Comparison of ENCODE assay signal across 31 mouse cellular contexts in genomic region chr5:149017666-149018415, GRCm38 (mm10). TPM values are rescaled to one million over a fixed set of nuclear protein-coding genes. Genes with fewer than 3 reads are reported as not detected.
DNase-seq lines count a peak whose midpoint lies in the region; ATAC-seq and TF ChIP-seq lines count a peak whose summit lies in the region.
"Had no signal": no experiment of that assay in that cellular context is flagged by ENCODE, and none has a peak within 500 bp of the region (broad histone marks: within the 10 kb centered on the region; RNA-seq: fewer than 3 reads in every experiment).

No protein-coding gene starts in this region.

- ATAC-seq in CD4-positive, CD25-positive, alpha-beta regulatory T cell, adult 4 months, result peak; percentile 37
- ATAC-seq in stomach, postnatal 0 days (ENCODE audit: low FRiP score, low TSS enrichment), result 0 out of 2 replicates have a peak, but pooled peaks have one; percentile 16
- ATAC-seq in cerebellum, adult (ENCODE audit: insufficient number of reproducible peaks, low FRiP score, low TSS enrichment), result no peak
- ATAC-seq: intestine, embryonic 15.5 days had no signal

- intact Hi-C loops in left cerebral cortex, postnatal 25 days (cut with DNase I), result no loop called here

- no peak overlapping the region for H3K9ac ChIP-seq in stomach, postnatal 0 days (ENCODE audit: low read length)
- H3K9ac ChIP-seq: embryonic facial prominence, embryonic 12.5 days; forebrain, embryonic 12.5 days; heart, embryonic 13.5 days; hindbrain, embryonic 14.5 days; intestine, embryonic 15.5 days; limb, embryonic 15.5 days; liver, embryonic 14.5 days; lung, embryonic 14.5 days; stomach, embryonic 15.5 days had no signal

- 0 out of 2 replicates have a peak, but pooled peaks cover 3% of the 10 kb centered on the region for H3K4me1 ChIP-seq in stomach, postnatal 0 days (replicated peaks; ENCODE audit: control insufficient read depth, insufficient read depth)

- no peak overlapping the region for H3K4me3 ChIP-seq in stomach, postnatal 0 days (ENCODE audit: low read depth, low read length)
- H3K4me3 ChIP-seq: embryonic facial prominence, embryonic 12.5 days; forebrain, embryonic 12.5 days; heart, adult 2 months; heart, embryonic 13.5 days; intestine, embryonic 15.5 days; left cerebral cortex, adult 2 months; limb, embryonic 15.5 days; stomach, embryonic 15.5 days had no signal

- no peaks in the 10 kb centered on the region for H3K36me3 ChIP-seq in stomach, postnatal 0 days (ENCODE audit: control insufficient read depth, insufficient read depth, low read length)
- H3K36me3 ChIP-seq: embryonic facial prominence, embryonic 12.5 days; forebrain, embryonic 12.5 days; heart, embryonic 13.5 days; intestine, embryonic 15.5 days; limb, embryonic 15.5 days; stomach, embryonic 15.5 days had no signal

- H3K9me3 ChIP-seq in stomach, postnatal 0 days (ENCODE audit: control insufficient read depth, low read length), result no peaks in the 10 kb centered on the region
- H3K9me3 ChIP-seq: embryonic facial prominence, embryonic 12.5 days; forebrain, embryonic 12.5 days; intestine, embryonic 15.5 days; limb, embryonic 15.5 days; stomach, embryonic 15.5 days had no signal

- TF ChIP-seq CTCF in stomach, postnatal 0 days (IDR thresholded peaks at IDR 0.05; ENCODE audit: low read depth), result no peak

- H3K27ac ChIP-seq in stomach, postnatal 0 days (replicated peaks), result no peak overlapping the region
- H3K27ac ChIP-seq: embryonic facial prominence, embryonic 12.5 days; forebrain, embryonic 12.5 days; heart, adult 2 months; heart, embryonic 13.5 days; hindbrain, embryonic 14.5 days; intestine, embryonic 15.5 days; left cerebral cortex, adult 2 months; limb, embryonic 15.5 days; liver, embryonic 14.5 days; stomach, embryonic 15.5 days had no signal

- peak; percentile 44 for DNase-seq in lung, postnatal 36 days
- no peak for DNase-seq in lung, postnatal 4 days
- peak; percentile 63 for DNase-seq in induced T-regulatory cell, adult 2 months (ENCODE audit: low read depth)
- no peak for DNase-seq in stomach, postnatal 0 days (ENCODE audit: low spot score)
- no peak for DNase-seq in left cerebral cortex, postnatal 25 days (ENCODE audit: low spot score in 2 of 2)
- no peak for DNase-seq in embryo, embryonic 10 days (ENCODE audit: low spot score)
- DNase-seq: adrenal gland, adult 2 months; cerebellum, adult 11-12 months; cerebellum, postnatal 10 days; gastrocnemius, postnatal 36 days; heart, adult 2 months; heart, postnatal 14 days; kidney, adult 9 months; kidney, postnatal 14 days; left cerebral cortex, postnatal 4 days; lung, embryonic 14.5 days; thymus, adult 18-20 months had no signal

- no peak for TF ChIP-seq EP300 in stomach, postnatal 0 days (optimal IDR thresholded peaks at IDR 0.05)

- no peaks in the 10 kb centered on the region for H3K27me3 ChIP-seq in stomach, postnatal 0 days (ENCODE audit: control insufficient read depth, insufficient read depth, low read length)
- H3K27me3 ChIP-seq: embryonic facial prominence, embryonic 12.5 days; intestine, embryonic 15.5 days; limb, embryonic 15.5 days; stomach, embryonic 15.5 days had no signal

- 54% methylated on average over 3 of the region's 3 CpGs for WGBS in stomach, postnatal 0 days

- H3K4me2 ChIP-seq in stomach, postnatal 0 days (replicated peaks; ENCODE audit: low read depth), result no peak overlapping the region
- H3K4me2 ChIP-seq: embryonic facial prominence, embryonic 12.5 days; forebrain, embryonic 12.5 days; heart, embryonic 13.5 days; hindbrain, embryonic 14.5 days; intestine, embryonic 15.5 days; limb, embryonic 15.5 days; lung, embryonic 14.5 days; midbrain, embryonic 11.5 days; stomach, embryonic 15.5 days had no signal

RNA-seq across cellular contexts. Expression of gene Gm42791, which starts 22.9 kb away (rescaled TPM):
- polyA plus RNA-seq in CD4-positive, CD25-positive, alpha-beta regulatory T cell, adult 4 months (2017; shearing (Covaris generic)), result 1 to 10 TPM; 1.3 to 1.4 TPM
- 0.99 TPM in 1 of 2 replicates, not detected in the other for polyA plus RNA-seq in stomach, postnatal 0 days (2015; fragmentation: Nextera tagmentation; extraction: Ambion mirVana)
- total RNA-seq in left cerebral cortex, postnatal 25 days (2021), result 10 to 100 TPM; 17.8 to 18.5 TPM
- polyA plus RNA-seq: adrenal gland, adult 2 months; heart, adult 2 months; liver, embryonic 14.5 days; small intestine, adult 2 months; urinary bladder, adult 2 months had no signal

Comparison
In these comparisons a context has a peak if more than half of its experiments do, and no peak if none do; other contexts are left out.
1. DNase-seq: peak in lung, postnatal 36 days (single experiment) and induced T-regulatory cell, adult 2 months (single experiment); none in lung, postnatal 4 days (0 of 2), stomach, postnatal 0 days (single experiment), left cerebral cortex, postnatal 25 days (0 of 2) and embryo, embryonic 10 days (single experiment).